Mouse (Mus musculus) erythroblast, embryonic 14.5 days (primary cell): ENCODE measurements around the gene Nek11.

ENCODE experiments used
- GATA1 ChIP-seq: IDR thresholded peaks from 2 replicates; pipeline ENCODE4 v1.6.1; 2012; ENCODE audit warnings: low read length, inconsistent platforms, mixed read lengths
- TAL1 ChIP-seq: IDR thresholded peaks from 3 replicates; pipeline ENCODE4 v1.6.1; 2012; ENCODE audit warnings: low read length, inconsistent platforms, mixed read lengths

- no peak for TF ChIP-seq GATA1
- no peak for TF ChIP-seq TAL1
These were observed 93.9 kb downstream of the Nek11 start for GRCm38 (mm10) chr9:105301396-105301795.
